Mouse (Mus musculus) liver, embryonic 15.5 days (tissue): Measurements from ENCODE around the gene Hexb. TPM values are rescaled to one million over a fixed set of nuclear protein-coding genes. Genes with fewer than 3 reads are reported as not detected.

Experiments
- polyA plus RNA-seq: library from polyadenylated mRNA; unstranded; fragments of >200 nt; fragmentation: Nextera tagmentation; extraction: Ambion mirVana; gene quantifications from 2 replicates; pipeline ENCODE4 v1.2.1, GENCODE M21; 2015

The Hexb gene
- polyA plus RNA-seq, 1 experiment from 2014 or later, result 26.0 TPM

Other genes starting within 250 kb of the Hexb start
- not detected in 2 replicates for gene 1700029F12Rik, start 164.0 kb downstream of the Hexb start, polyA plus RNA-seq
- gene Fam169a, start 131.1 kb downstream of the Hexb start, polyA plus RNA-seq, result 0.84 and 0.98 TPM in 2 replicates
- 0.40 and 0.64 TPM in 2 replicates for gene Gm6169, start 99.1 kb downstream of the Hexb start, polyA plus RNA-seq
- gene Gfm2, start 60.4 kb downstream of the Hexb start, polyA plus RNA-seq, result 16.6 and 17.1 TPM in 2 replicates
- 19.2 and 20.7 TPM in 2 replicates for gene Nsa2, start 60.4 kb downstream of the Hexb start, polyA plus RNA-seq
- 0.55 and 0.67 TPM in 2 replicates for gene Enc1, start 42.7 kb upstream of the Hexb start, polyA plus RNA-seq